Mouse (Mus musculus) CH12.LX (cell line): Measurements from ENCODE around the gene Tmem121. TPM values are rescaled to one million over a fixed set of nuclear protein-coding genes. Genes with fewer than 3 reads are reported as not detected.

ENCODE experiments used
- DNase-seq: peaks from one replicate; pipeline ENCODE4 v3.0.0-alpha.2; 2013; ENCODE audit errors: extremely low read depth
- H3K27ac ChIP-seq: 2 replicates; pipeline ENCODE4 v1.5.1; 2012; ENCODE audit warnings: low read depth, mild to moderate bottlenecking, control low read depth, moderate library complexity; ENCODE audit not compliant: insufficient read depth
- H3K27me3 ChIP-seq: replicated peaks from 2 replicates; pipeline ENCODE3; 2012; ENCODE audit warnings: inconsistent platforms
- H3K36me3 ChIP-seq, 2 experiments: replicated peaks in 1 of 2; 2 replicates each; pipeline versions ENCODE3 to v1.6.1; 2012; ENCODE audit warnings: inconsistent platforms in 1 of 2, low read length in 1 of 2, mild to moderate bottlenecking in 1 of 2, mixed read lengths in 1 of 2, moderate library complexity in 1 of 2; ENCODE audit not compliant: control insufficient read depth in 1 of 2, insufficient read depth in 1 of 2
- H3K4me1 ChIP-seq, 2 experiments: 2 replicates each; pipeline ENCODE4 v1.6.1; 2012; ENCODE audit warnings: inconsistent platforms in 1 of 2, moderate library complexity in 1 of 2; ENCODE audit not compliant: insufficient read depth in 2 of 2, control insufficient read depth in 1 of 2
- H3K4me2 ChIP-seq: 2 replicates; pipeline ENCODE4 v1.6.1; 2012; ENCODE audit warnings: low read depth, mild to moderate bottlenecking, control low read depth; ENCODE audit not compliant: poor library complexity, insufficient read depth, severe bottlenecking
- H3K4me3 ChIP-seq, 3 experiments: fragments of 150-350 bp in 1 of 3; sonication (generic) in 1 of 3; replicated peaks in 1 of 3; 2 replicates each; pipeline versions ENCODE3 to v1.5.1; 2011 to 2012; ENCODE audit warnings: low read depth in 2 of 3, low read length in 2 of 3, mild to moderate bottlenecking in 2 of 3, moderate library complexity in 2 of 3, control low read depth in 1 of 3, improper control_type of control experiment in 1 of 3, inconsistent platforms in 1 of 3, mixed read lengths in 1 of 3; ENCODE audit not compliant: poor library complexity in 1 of 3
- H3K79me2 ChIP-seq: replicated peaks from 2 replicates; pipeline ENCODE4 v1.6.1; 2012; ENCODE audit warnings: mild to moderate bottlenecking, moderate library complexity; ENCODE audit not compliant: control insufficient read depth, poor library complexity, insufficient read depth, severe bottlenecking; ENCODE audit errors: extremely low read depth
- H3K9ac ChIP-seq: 2 replicates; pipeline ENCODE4 v1.6.1; 2012; ENCODE audit warnings: low read depth, mild to moderate bottlenecking, control low read depth, moderate library complexity; ENCODE audit not compliant: insufficient read depth
- H3K9me3 ChIP-seq: replicated peaks from 2 replicates; pipeline ENCODE3; 2012; ENCODE audit warnings: low read length, inconsistent platforms, mixed read lengths
- CHD1 ChIP-seq: IDR thresholded peaks from 2 replicates; pipeline ENCODE4 v1.6.1; 2012; ENCODE audit warnings: low read depth, low read length, improper control_type of control experiment, inconsistent platforms
- ELF1 ChIP-seq: IDR thresholded peaks from 2 replicates; pipeline ENCODE4 v1.6.1; 2014; ENCODE audit warnings: low read depth, mild to moderate bottlenecking, inconsistent platforms, low read length, improper control_type of control experiment
- ETS1 ChIP-seq: conservative IDR thresholded peaks from 2 replicates; pipeline ENCODE4 v1.6.1; 2012; ENCODE audit warnings: low read depth, mild to moderate bottlenecking, inconsistent platforms, low read length, improper control_type of control experiment, moderate library complexity
- GABPA ChIP-seq: IDR thresholded peaks from 2 replicates; pipeline ENCODE4 v1.6.1; 2012; ENCODE audit warnings: low read depth, low read length, improper control_type of control experiment, inconsistent platforms; ENCODE audit not compliant: insufficient replicate concordance
- IRF4 ChIP-seq: IDR thresholded peaks from 2 replicates; pipeline ENCODE4 v1.6.1; 2014; ENCODE audit warnings: low read depth, mild to moderate bottlenecking, inconsistent platforms, low read length, improper control_type of control experiment
- JUN ChIP-seq: IDR thresholded peaks from 2 replicates; pipeline ENCODE4 v1.6.1; 2011; ENCODE audit warnings: low read depth, mild to moderate bottlenecking, low read length, improper control_type of control experiment, moderate library complexity; ENCODE audit not compliant: insufficient read depth
- JUND ChIP-seq: conservative IDR thresholded peaks from 2 replicates; pipeline ENCODE4 v1.6.1; 2011; ENCODE audit warnings: low read depth, low read length, improper control_type of control experiment
- KAT2A ChIP-seq: IDR thresholded peaks from 2 replicates; pipeline ENCODE4 v1.6.1; 2012; ENCODE audit warnings: low read length, improper control_type of control experiment, inconsistent platforms; ENCODE audit not compliant: insufficient replicate concordance
- MAFK ChIP-seq: IDR thresholded peaks from 2 replicates; pipeline ENCODE4 v1.6.1; 2011; ENCODE audit warnings: low read length, improper control_type of control experiment; ENCODE audit not compliant: insufficient replicate concordance
- MAZ ChIP-seq: IDR thresholded peaks from 2 replicates; pipeline ENCODE4 v1.6.1; 2012; ENCODE audit warnings: low read depth, mild to moderate bottlenecking, inconsistent platforms, low read length, improper control_type of control experiment, moderate library complexity
- MEF2A ChIP-seq: IDR thresholded peaks from 2 replicates; pipeline ENCODE4 v1.6.1; 2014; ENCODE audit warnings: low read depth, mild to moderate bottlenecking, inconsistent platforms, low read length, improper control_type of control experiment, borderline replicate concordance
- MXI1 ChIP-seq: IDR thresholded peaks from 2 replicates; pipeline ENCODE4 v1.6.1; 2011; ENCODE audit warnings: mild to moderate bottlenecking, low read depth, low read length, improper control_type of control experiment
- NELFE ChIP-seq: IDR thresholded peaks from 2 replicates; pipeline ENCODE4 v1.6.1; 2011; ENCODE audit warnings: low read depth, low read length, improper control_type of control experiment
- NRF1 ChIP-seq: IDR thresholded peaks from 2 replicates; pipeline ENCODE4 v1.6.1; 2014; ENCODE audit warnings: low read depth, mild to moderate bottlenecking, inconsistent platforms, low read length, improper control_type of control experiment, moderate library complexity
- PAX5 ChIP-seq: IDR thresholded peaks from 2 replicates; pipeline ENCODE4 v1.6.1; 2012; ENCODE audit warnings: low read length, inconsistent platforms, mixed read lengths
- POLR2A ChIP-seq: IDR thresholded peaks from 2 replicates; pipeline ENCODE4 v1.6.1; 2011; ENCODE audit warnings: low read depth, mild to moderate bottlenecking, improper control_type of control experiment, low read length
- RAD21 ChIP-seq: IDR thresholded peaks from 2 replicates; pipeline ENCODE4 v1.6.1; 2011; ENCODE audit warnings: low read depth, mild to moderate bottlenecking, low read length, improper control_type of control experiment, moderate library complexity
- RCOR1 ChIP-seq: conservative IDR thresholded peaks from 2 replicates; pipeline ENCODE4 v1.6.1; 2012; ENCODE audit warnings: low read depth, mild to moderate bottlenecking, inconsistent platforms, low read length, improper control_type of control experiment
- SIN3A ChIP-seq: IDR thresholded peaks from 2 replicates; pipeline ENCODE4 v1.6.1; 2012; ENCODE audit warnings: low read length, improper control_type of control experiment, inconsistent platforms
- SMC3 ChIP-seq: IDR thresholded peaks from 2 replicates; pipeline ENCODE4 v1.6.1; 2011; ENCODE audit warnings: low read depth, low read length, improper control_type of control experiment
- TBP ChIP-seq: conservative IDR thresholded peaks from 2 replicates; pipeline ENCODE4 v1.6.1; 2011; ENCODE audit warnings: low read depth, low read length, improper control_type of control experiment
- UBTF ChIP-seq: IDR thresholded peaks from 2 replicates; pipeline ENCODE4 v1.6.1; 2012; ENCODE audit warnings: low read depth, mild to moderate bottlenecking, inconsistent platforms, low read length, improper control_type of control experiment, moderate library complexity
- USF1 ChIP-seq: IDR thresholded peaks from 2 replicates; pipeline ENCODE4 v1.6.1; 2014; ENCODE audit warnings: low read depth, mild to moderate bottlenecking, inconsistent platforms, low read length, improper control_type of control experiment
- USF2 ChIP-seq: conservative IDR thresholded peaks from 2 replicates; pipeline ENCODE4 v1.6.1; 2011; ENCODE audit warnings: low read depth, low read length, improper control_type of control experiment
- ZC3H11A ChIP-seq: IDR thresholded peaks from 2 replicates; pipeline ENCODE4 v1.6.1; 2012; ENCODE audit warnings: low read depth, mild to moderate bottlenecking, inconsistent platforms, low read length, improper control_type of control experiment
- ZKSCAN1 ChIP-seq: IDR thresholded peaks from 2 replicates; pipeline ENCODE4 v1.6.1; 2012; ENCODE audit warnings: low read depth, inconsistent platforms, low read length, improper control_type of control experiment, borderline replicate concordance
- ZMIZ1 ChIP-seq: IDR thresholded peaks from 2 replicates; pipeline ENCODE4 v1.6.1; 2012; ENCODE audit warnings: low read depth, mild to moderate bottlenecking, inconsistent platforms, low read length, improper control_type of control experiment
- ZNF384 ChIP-seq: IDR thresholded peaks from 2 replicates; pipeline ENCODE4 v1.6.1; 2012; ENCODE audit warnings: low read depth, low read length, improper control_type of control experiment, inconsistent platforms
- dilution Hi-C: fragments of 300-500 bp; cut with MboI; formaldehyde crosslinking; loops from 2 replicates; pipeline ENCODE4 v1.14.3; 2020; ENCODE audit warnings: low sequenced_read_pairs; ENCODE audit not compliant: extremely low pct_unique_long_range_greater_than_20kb, extremely low pct_ligation_motif_present
- in situ Hi-C: fragments of 300-500 bp; cut with MboI; formaldehyde crosslinking; loops from 3 replicates; pipeline ENCODE4 v1.14.3; 2019; ENCODE audit warnings: low sequenced_read_pairs, low pct_ligation_motif_present, low pct_unique_long_range_greater_than_20kb, mixed read lengths
- polyA plus RNA-seq: library from polyadenylated mRNA; unstranded; fragments of >175 nt; gene quantifications from 2 replicates; pipeline ENCODE4 v1.2.1, GENCODE M21; 2012; ENCODE audit warnings: low read depth; ENCODE audit not compliant: insufficient read length
- total RNA-seq, 2 experiments: library from RNA; depleted of rRNA; stranded (reverse); fragments of 300-350 nt in 1 of 2; fragments of >200 nt in 1 of 2; gene quantifications; 2 replicates each; pipeline ENCODE4 v1.2.3; 2012 to 2014

The Tmem121 gene
- total and polyA plus RNA-seq, 3 experiments = not detected

DNA sequence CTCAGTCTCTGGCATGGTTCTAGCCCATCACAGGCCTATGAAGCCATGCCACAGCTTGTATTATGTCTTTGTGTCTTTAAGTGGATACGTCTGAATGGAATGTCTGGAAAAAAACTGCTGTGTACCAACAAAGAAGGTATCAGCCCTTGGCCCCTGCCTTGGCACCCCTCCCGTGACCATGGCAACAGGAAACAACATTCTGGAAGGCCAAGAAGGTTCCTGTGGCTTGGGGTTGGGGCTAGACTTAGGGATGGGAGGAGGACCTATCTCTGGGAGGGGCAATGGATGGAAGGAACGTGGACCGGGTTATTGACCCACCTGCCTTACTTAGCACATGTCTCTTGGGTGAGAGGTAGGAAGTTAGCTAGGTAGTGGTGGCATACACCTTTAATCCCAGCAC, 36.4 kb upstream of the Tmem121 start:
- TF ChIP-seq NRF1 (no peak), GABPA (no peak), ELF1 (no peak), IRF4 (no peak), USF1 (no peak), PAX5 (no peak), RAD21 (no peak), MEF2A (no peak), RCOR1 (no peak), USF2 (no peak), JUND (no peak), KAT2A (no peak), MXI1 (no peak), POLR2A (no peak), CHD1 (no peak), UBTF (no peak), MAFK (no peak)
- no peak for DNase-seq
- no peaks in the 10 kb centered on the region for H3K9me3 ChIP-seq
- H3K4me2 ChIP-seq = no peak overlapping the region
- H3K27me3 ChIP-seq = peaks cover 66% of the 10 kb centered on the region
- no peaks in the 10 kb centered on the region for H3K79me2 ChIP-seq
- H3K4me1 ChIP-seq = peaks cover 10 to 19% of the 10 kb centered on the region in 2 experiments
- H3K9ac ChIP-seq = no peak overlapping the region
- in situ Hi-C loops (no loop called here), dilution Hi-C loops (no loop called here)
- peaks cover 0 to 3% of the 10 kb centered on the region in 2 experiments for H3K36me3 ChIP-seq
- H3K4me3 ChIP-seq = no peak overlapping the region
- no peak overlapping the region for H3K27ac ChIP-seq

DNA sequence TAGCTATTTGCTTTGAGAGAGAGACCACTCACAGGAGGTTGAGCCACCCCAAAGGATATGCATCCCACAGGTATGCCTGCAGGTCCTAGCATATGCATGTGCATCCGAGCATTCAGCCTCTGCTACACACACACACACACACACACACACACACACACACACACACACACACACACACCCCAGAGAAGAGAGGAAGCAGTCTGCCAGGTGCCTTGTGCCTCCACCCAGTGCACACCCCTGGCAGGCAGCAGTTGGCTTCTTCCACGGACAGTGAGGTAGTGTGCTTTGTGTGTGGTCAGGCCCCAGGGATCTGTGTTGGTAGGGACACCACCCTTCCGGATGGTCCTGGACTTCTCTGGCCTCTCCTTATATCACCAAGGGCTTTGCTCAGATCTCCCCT, 35.8 kb upstream of the Tmem121 start:
- dilution Hi-C loops (no loop called here), in situ Hi-C loops (loop anchor here (5.0 kb wide), 1 partner anchor 133 kb away; no protein-coding TSS in a partner anchor)
- Histone ChIP-seq H3K9me3 (no peaks in the 10 kb centered on the region), H3K4me2 (no peak overlapping the region), H3K36me3 (peaks cover 0 to 2% of the 10 kb centered on the region in 2 experiments), H3K4me3 (no peak overlapping the region), H3K9ac (no peak overlapping the region), H3K79me2 (no peaks in the 10 kb centered on the region), H3K27ac (no peak overlapping the region), H3K27me3 (peaks cover 71% of the 10 kb centered on the region), H3K4me1 (peaks cover 12 to 21% of the 10 kb centered on the region in 2 experiments)
- no peak for DNase-seq
- TF ChIP-seq TBP = no peak
- no peak for TF ChIP-seq USF2
- TF ChIP-seq MEF2A = no peak
- TF ChIP-seq KAT2A = no peak
- no peak for TF ChIP-seq RCOR1
- TF ChIP-seq MXI1 = no peak
- no peak for TF ChIP-seq SIN3A
- no peak for TF ChIP-seq MAZ
- TF ChIP-seq JUN = no peak
- TF ChIP-seq IRF4 = no peak
- no peak for TF ChIP-seq ZMIZ1
- no peak for TF ChIP-seq JUND
- no peak for TF ChIP-seq PAX5
- no peak for TF ChIP-seq SMC3
- TF ChIP-seq NELFE = no peak
- no peak for TF ChIP-seq MAFK
- TF ChIP-seq ZKSCAN1 = no peak
- no peak for TF ChIP-seq ETS1
- no peak for TF ChIP-seq ZNF384
- TF ChIP-seq ZC3H11A = no peak
